Mouse (Mus musculus) cerebellum, postnatal 14 days (tissue): Measurements from ENCODE around the gene Cd44.

ENCODE experiments used
- DNase-seq, 2 experiments: peaks; one replicate each; pipeline ENCODE4 v3.0.0; 2021; ENCODE audit warnings: mixed read lengths in 2 of 2

Cd44 gene

DNA sequence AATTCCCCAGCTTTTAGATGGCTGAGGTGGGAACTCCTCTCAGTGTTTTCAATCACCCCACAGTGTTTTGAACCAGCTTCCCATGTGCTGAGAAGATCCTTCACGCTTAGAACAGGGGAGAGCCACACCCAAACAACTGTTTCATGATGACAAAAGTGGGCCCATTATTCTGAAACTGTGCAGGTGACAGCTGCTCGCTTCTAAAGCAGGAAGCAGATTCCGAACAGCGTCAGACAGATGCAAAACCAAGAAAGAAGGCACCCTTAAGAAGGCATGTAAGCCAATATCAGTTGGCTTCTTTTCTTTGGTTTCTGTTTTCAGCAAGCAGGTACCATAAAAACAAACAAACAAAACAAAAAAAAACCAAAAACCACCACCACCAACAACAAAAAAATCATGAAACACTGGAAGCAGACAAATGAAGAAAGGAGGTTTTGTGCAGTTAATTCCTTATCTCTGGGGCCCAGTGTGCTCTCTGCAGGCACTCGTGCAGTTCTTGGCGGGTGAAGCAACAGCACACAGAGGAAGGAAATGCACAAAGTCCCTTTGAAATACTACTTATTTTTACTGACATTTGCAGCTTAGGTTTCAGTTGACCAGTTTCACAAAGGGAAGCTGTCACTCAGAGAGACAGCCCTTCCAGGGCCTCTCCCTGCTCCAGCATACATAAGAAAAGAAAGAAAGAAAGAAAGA, 33.9 kb downstream of the Cd44 start:
- DNase-seq: no peak

DNA sequence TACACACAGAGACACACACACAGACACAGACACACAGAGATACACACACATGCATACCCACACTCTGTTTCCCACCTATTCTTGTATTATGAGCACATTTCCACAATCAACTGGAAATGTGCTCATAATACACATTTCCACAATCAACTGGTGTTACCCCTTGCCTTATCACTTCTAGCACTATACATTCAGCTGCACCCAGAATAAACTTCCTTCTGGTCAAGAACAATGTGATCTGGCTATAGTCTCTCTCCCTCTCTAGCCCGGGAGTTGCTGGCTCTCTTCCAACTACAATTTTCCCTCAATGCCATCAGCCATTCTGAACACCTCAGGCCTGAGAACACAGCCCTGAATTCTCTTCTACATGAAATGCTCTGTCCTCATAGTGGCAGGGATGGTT, 34.9 kb downstream of the Cd44 start:
- DNase-seq: peak; percentile 28 to 43

DNA sequence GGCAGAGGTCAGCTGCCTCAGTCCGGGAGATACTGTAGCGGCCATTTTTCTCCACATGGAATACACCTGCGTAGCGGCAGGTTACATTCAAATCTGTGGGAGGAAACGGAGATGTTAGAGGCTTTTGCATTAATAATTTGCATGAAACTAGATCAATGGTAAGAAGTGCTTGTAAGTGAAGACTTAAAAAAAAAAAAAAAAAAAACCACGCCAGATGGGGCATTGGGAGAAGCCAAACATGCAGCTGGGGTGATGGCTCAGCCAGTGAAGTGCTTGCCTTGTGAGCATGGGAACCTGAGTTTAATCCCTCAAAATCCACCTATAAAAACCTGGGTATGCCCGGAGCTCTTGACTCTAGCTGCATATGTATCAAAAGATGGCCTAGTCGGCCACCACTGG, 36.1 kb downstream of the Cd44 start:
- no peak for DNase-seq

DNA sequence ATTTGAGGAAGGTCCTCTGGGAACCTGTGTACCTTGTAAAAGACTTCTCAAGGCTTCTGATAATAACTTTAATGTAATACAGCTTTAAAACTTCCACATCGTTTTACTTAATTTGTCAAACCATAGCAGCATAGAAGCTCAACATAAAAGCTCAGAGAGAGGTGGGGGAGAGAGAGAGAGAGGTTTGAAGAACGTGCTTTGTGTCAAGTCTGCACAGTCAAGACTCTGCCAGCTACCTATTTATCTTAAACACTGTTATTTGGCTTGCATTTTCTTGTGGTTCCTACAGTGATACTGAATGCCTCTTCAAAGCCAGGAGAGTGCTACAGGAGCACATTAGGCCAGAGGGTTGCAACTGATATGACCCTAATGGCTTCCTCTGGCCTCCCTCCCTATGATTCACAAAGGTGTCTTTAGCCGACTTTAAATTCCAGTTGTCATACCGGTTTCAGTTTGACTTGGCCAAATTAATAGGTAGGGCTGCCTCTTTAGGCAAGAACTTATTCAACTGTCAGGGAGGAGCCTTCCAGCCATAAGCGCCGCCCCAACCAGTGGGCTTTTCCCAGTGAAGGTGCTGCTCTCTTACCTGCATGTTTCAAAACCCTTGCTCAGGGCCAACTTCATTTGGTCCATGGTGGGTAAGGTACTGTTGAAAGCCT, 36.6 kb downstream of the Cd44 start:
- no peak for DNase-seq

DNA sequence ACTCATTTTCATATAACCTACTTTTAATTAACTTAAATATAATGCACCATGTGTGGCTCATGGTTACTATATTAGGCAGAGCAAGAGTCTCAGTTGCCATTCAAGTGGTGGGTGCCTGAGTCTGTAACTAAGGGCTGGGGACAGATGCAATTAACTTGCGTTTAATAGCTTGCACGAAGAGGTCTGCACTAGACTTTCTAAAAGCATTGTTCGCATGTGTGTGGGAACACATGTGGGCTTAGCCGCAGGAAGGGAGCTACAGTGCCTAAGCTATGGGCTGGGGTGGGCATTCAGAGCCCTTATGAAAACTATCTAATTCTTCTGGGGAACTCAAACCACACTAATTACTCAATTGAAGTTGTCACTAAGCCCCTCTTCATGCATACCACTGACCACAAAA, 37.4 kb downstream of the Cd44 start:
- no peak for DNase-seq

DNA sequence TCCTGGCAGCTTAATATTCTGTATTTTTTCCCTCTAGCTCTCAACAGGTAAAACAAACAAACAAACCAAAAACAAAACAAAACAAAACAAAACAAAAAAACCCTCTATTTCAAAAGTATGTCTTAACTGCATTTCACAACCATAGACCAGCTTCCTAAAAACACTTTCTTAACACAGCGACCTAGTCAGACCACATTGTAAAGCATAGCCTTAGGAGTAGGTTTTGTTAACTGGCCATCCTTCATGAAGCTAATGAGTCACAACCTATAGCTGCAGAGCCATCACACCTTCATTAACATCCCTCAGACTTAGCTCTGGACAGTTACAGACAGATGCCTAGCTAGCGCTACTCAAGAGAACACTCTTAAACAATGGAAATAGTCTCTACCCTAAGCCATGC, 37.9 kb downstream of the Cd44 start:
- DNase-seq: no peak

DNA sequence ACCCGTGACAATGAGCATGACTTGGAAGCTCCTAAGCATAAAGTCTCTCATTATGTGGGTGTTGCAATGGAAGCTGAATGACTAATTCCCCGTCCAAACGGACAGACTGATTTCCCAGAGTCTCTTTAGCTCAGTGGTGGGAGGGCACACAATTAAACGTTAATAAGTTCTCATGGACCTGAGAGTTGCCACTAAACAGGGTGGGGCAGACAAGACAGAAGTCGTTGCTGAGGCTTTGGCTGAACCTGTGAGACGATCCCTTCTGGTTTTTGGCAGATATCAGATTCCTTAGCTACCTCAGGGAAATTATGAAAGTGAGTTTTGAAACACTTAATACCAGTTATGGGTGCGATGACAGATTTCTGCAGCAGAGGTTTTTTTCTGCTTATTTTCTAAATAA, 38.8 kb downstream of the Cd44 start:
- no peak for DNase-seq

DNA sequence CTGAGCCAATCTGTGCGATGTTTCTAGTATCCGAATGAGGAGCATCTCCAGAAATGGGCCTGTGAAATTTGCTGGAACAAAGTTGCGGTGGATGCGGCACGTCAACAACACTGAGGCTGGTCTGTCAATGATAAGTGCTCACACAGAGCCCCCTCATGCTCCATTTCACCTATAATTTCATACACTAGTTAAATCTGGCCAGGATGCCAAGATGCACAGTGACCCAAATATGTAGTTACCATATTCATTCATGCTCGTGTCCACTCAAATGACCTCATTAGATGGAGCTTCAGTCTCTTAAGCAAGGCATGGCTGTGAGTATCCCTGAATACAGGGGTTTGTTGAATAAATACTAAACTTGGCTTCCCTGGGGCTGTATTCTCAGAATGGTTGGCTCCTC, 43.2 kb downstream of the Cd44 start:
- DNase-seq: no peak

DNA sequence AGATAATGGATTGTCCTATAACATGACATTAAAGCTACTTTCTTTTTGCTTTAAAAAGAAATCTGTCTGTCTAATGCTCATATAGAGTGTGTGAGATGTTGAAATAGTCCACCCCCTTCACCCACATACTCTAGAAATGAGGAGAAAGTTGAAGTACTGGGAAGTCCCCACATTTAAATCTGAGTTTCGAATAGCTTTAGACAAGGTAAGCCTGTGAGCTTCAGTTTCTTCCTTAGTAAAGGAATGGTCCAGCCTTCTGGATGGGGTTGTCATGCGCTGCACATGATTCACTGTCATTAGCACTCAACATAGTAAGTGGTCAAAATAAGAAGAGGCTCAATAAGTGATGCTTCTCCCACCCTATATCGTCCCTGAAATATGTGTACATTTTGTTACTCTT, 48.2 kb downstream of the Cd44 start:
- no peak for DNase-seq

DNA sequence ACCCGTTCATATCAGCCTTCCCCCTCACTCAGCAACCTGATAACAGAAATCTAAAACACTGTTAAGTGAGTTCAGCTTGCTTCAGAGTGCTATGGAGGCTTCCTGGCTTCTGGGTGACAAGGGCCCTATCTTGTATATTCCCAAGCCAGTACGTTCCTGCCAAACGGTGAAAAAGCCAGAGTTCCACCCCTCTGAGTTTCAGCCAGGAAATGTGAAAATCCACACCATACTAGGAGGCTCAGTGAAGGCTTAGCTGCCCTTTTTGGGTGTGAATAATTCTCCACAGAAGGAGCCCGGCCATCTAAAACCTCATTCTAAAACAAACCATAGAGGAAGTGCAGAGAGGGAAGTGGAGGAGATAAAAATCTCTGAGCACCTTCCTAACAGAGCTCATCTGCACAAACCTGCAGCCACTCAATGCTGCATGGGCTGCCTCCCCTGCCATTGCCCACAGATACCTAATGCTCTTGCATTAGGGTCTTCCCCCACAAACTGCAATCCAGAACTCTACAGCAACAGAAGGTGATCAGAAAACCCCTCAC, 49.5 kb downstream of the Cd44 start:
- no peak for DNase-seq

DNA sequence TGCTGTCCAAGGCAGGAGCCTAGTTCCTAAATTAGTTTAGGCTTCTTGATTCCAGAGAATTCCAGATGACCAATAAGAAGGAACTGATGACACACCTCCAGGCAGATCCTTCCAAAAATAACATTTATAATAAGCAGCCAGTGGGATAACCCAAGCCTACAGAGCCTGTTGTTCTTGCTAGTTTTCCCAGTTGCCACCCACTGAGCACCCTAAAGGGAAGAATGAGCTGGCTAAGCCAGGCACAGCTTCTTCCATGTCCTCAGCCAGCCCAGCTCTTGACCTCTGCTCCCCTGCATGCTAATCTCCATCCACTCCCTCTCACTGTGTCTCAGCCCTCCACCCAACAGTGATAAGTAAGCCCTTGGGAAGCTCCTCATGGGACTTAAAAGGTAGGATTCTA, 51.4 kb downstream of the Cd44 start:
- no peak for DNase-seq

DNA sequence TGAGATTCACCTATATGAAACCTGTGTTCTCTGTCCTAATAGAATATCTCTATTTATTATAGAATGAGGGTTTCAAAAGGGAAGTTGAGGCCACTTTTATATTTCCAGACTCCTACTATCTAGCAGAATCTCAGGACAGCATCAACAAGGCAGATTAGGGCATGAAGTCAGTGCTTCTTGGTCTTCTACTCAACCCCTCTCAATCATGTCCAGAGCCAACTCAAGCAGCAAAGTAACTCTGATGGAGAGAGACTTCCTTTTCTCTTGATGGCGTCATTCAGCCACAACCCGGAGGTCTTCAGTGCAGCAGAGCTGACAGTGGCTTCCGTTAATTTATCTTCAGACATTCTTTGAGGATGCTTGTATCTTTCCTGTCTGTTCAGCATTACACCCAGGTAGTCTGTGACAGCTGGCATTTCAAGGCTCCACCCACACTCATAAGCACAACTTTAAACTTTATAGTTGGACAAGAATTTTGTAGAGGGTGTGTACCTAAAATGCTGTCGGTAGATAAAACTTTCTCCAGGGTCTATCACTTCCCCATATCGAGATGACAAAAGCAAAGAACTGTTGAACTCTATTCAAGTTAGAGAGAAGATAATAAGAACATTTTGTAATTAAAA, 52.5 kb downstream of the Cd44 start:
- no peak for DNase-seq

DNA sequence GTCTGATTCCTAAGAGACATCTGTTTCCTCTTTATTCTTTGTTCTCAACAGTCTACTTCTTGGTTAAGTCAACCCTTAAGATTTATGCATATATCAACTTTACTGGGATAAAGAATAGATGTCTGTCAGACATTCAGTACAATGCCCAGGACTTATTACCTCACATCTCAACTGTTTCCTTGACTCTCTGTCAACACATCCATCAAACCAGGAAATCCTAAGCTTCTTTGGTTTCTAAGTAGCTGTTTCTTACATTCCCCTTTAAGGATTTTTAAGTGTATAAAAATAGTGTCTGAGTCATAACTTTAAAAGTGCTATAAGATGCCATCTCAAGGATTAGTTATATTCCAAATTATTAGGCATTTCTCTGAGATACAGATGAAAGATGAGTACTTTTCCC, 60.2 kb downstream of the Cd44 start:
- DNase-seq: no peak

DNA sequence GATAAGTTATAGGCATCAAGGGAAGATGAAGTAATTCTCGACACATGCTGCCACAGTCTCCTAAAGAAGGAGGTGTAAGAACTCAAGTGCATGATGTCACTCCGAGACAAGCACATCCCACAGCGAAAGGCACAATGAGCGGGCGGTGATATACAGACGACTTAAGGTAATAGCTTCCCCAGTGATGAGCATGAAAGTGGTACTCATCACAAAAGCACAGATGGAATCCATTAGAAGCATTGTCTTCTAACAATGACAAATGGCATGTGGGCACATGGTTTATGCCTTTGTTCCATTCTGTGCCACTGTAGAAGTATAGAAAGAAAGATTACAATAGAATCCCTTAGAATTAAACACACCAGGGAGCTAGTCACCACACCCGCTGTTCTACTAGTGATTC, 63.3 kb downstream of the Cd44 start:
- DNase-seq: no peak

DNA sequence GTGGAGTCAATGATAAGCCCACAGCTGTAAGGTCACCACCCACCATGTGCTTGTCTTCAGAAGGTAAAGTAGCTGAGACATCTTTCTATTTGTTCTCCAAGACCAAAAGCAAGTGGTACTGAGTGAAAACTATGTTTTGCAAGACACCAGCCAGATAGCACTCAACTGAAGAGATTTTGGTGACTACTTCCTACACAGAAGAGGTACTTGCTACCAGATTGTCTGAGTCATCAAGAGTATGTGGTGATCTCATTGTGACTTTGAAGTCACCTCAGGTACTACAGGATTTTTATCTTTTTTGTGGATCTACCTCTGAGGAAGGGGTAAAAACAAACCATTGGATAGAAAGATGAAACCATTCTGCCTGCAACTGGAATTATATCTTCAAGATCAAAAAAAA, 69.9 kb downstream of the Cd44 start:
- DNase-seq: no peak

DNA sequence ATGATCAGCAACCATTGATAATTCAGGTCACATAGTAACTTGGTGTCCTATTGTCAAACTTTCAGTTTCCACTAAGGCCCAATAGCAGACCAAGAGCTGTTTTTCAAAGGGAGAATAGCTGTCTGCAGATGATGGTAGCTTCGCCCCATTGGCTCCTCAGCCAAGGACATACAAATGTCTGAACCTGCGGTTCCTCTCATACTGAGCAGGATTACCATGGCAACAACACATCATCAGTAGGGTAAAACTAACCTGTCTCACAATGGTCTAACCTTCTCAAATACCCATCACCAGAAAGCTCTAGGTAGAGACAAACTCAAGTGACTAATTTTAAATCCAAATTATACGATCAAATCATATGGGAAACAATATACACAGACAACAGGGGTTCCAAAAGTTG, 72.3 kb downstream of the Cd44 start:
- DNase-seq: peak; percentile 69 to 71

DNA sequence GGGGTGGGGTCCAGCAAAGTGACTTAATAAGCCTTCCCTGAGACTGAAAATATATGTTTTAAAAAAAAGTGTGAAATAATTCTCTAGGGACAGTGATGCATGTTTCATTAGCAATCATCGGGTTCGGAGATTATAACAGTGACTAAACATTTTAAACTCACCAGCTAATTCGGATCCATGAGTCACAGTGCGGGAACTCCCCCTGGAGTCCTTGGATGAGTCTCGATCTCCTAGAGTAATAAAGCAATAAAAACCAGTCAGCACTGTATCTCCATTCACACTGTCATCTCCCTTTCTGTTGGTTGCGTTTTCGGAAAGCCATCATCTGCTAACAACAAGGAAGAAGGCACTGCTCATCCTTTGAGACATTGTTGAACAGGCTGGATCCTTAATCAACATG, 73.1 kb downstream of the Cd44 start:
- DNase-seq: no peak

DNA sequence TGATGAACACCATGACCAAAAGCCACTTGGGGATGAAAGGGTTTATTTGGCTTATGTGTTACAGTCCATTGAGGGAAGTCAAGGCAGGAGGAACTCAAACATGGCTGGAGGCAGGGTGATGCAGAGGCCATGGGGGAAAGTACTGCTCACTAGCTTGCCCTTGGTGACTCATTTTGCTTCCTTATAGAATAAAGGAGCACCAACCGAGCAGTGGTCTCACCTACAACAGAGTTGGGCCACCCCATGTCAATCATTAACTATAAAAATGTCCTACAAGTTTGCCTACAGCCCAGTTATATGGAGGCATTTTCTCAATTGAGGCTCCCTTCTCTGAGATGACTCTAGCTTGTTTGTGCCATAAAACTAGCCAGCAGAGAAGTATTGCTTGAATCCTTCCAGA, 73.6 kb downstream of the Cd44 start:
- DNase-seq: no peak

DNA sequence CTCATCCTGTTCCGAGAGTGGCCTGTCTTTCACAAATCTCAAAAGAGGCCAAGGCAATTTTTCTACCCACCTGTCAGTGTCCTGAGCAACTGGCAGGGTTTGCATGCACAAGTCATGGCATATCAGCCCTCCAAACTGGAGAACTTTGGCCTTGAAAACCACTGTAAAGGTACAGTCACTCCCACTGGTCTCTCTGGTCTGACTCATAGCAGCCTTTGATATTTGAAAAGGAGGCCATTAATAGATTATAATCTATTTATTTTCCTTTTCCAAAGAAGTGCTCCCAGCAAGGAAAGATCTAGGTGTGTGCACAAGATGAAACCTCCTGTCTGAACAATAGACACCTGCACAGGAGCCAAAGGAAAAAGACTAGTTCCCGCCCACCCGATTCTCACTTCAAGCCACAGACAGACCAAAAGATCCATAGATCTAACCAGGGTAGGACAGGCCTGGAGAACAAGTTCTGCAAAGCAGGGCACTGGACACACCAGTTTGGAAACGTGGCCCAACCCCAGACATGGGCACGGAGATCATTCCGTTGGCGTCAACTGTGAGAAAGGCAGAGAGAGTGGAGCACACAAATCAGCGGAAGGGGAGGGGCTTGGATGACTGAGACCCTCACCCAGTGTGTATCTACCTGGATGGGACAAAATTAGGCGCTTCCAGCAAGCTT, 75.4 kb downstream of the Cd44 start:
- DNase-seq: no peak

DNA sequence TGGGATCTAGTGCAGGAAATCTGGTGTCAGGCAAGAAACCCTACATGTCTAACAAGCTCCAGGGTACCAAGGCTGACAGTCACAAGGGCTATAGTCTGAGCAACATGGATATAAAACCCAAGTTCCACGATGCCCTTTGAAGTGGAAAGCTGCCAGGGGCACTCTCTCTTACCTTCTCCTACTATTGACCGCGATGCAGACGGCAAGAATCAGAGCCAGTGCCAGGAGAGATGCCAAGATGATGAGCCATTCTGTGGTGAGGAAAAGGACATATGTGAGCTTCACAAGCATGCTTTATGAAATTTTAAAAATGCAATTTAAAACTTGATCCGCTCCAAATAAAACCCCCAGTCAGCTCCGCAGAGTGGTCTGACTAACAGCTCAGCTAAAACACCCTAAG, 79.4 kb downstream of the Cd44 start:
- DNase-seq: peak; percentile 34 to 47

DNA sequence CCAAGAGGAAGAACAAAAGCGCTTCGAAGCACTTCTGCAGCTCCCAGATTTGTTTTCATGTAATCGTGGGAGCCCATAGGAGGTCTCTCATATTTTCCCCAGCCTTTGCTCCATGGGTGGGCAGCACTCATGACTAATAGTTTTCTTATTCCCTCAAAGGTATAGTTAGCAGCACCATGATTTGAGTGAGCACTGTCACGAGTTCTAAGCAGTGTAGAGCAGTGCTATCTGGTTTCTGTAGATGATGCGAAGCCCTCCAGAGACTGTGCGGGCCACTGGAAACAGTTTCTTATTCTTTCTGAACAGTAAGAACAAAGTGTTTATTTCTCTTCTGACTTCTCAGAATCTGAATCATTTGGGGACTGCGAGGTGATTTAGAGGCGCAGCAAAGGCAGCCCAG, 80.7 kb downstream of the Cd44 start:
- DNase-seq: no peak

DNA sequence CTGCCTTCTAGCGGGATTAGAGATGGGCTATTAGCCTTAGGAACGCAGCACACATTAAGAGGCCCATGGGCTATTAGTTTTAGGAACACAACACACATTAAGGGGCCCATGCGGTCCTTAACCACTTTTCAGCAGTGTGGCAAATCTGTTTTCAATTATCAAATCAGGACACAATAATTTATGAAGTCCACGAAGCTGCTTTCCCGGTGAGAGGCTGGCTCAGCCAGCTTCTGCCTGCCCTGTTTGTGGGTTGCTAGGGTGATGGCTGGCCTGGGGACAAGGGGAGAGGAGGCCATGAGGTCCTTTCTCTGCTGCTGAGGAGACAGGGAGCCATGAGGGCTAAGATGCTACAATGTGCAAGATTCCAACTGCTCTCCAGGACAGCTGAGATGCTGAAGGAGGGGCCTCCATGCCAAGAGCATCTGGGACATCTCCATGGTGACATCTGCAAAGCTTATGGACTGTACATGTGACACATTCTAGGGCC, 81.2 kb downstream of the Cd44 start:
- DNase-seq: peak; percentile 9 to 13

DNA sequence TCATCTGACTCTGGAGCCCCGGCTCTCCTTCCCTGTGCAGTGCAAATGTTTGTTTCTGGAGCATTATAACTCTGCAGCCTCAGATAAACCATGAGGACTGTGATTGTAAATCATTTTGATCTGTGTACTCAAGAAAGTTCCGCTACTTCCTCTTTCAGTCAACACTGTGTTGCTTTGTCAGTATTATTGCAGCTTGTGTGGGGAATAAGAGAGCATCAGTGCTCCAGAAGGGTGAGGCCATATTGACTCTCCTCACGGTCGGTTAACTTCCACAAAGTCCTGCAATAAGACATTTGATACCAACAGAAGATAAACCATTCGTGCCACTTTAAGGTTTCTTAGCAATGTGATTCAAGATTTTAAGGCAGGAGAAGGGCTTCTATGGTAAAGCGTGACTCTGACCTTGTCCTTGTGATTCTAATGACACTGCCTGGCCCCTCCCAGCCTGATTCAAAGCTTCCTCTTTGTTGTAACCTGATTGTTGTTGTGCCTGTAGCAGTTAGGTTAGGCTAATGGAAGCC, 86.1 kb downstream of the Cd44 start:
- no peak for DNase-seq
